Mouse (Mus musculus) thymus, postnatal 4 days (tissue): ENCODE results near the gene Ccdc158.

Experiments used
- DNase-seq: peaks from one replicate; pipeline ENCODE4 v3.0.0; 2021

Gene Ccdc158

DNA sequence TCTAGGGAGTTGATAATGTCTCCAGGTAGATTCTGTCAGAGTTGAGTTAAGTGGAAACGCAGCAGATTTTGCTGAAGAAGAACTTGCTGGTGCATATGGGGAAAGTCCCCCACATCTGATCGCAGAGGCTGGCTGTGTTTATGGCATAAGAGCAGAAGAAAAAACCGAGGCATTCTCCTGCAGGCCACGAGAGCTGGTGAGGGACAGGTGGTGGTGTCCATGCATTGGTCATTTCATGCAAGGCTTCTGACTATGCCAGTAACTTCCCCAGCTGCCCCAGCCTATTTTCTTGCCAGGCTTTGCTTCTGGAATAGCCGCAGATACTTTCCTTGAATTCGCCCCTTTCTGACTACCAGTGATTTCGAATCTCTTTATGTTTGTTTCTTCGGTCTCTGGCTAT lies 78.2 kb downstream of the Ccdc158 start:
- no peak for DNase-seq

DNA sequence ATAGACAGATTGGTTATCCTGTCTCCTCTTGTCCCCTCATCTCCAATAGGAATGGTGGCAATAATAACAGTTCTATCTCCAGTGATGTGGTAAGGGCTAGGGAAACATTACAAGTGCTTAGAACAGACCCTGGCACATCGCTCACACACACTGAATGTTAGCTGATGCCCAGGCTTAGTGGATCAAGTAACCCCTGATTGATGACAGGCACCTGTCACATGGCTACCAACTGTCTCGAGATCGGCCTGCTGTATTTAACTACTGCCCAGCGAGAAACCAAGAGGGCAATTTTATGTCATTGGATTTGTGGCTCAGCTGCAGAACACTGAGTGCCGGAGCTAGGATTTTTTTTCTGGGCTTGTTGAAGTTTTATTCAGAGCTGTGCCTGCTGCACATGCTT lies 80.0 kb downstream of the Ccdc158 start:
- DNase-seq: no peak

DNA sequence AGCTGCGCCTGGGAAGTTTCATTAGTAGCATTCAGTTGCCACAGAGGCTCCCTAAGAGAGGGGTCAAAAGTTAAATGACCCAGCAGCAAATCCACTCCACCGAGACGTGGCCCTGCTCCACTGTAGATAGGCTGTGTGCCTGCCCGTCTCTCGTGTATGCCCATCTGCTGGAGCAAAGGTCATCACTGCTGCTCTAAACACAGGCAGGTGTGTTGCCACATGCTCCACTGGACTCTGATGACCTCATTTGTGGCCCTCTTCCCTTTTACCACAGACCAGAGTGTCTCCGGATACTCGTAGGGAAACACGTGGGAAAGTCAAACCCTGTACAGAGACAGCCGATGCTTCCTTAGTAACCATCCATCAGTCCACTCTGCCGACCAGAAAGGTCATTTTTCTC lies 89.1 kb downstream of the Ccdc158 start:
- DNase-seq: no peak

DNA sequence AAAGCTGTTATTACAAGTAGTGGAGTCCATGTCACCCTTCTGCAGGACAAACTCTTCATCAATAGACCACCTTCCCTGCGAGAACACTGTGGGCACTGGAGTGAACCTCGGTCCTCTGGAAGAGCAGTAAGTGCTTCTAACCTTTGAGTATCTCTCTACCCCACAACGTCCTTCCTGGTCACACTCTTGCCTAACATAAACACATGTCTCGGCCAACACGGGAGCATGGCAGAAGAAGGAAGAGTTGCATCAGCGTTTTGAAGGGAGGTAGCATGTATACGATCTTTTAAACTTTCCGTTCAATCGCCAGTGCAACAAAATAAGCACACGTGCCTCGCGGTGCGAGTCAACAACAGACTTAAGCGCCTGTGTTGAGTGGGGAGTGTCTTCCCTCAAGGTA lies 95.5 kb downstream of the Ccdc158 start:
- DNase-seq: no peak

DNA sequence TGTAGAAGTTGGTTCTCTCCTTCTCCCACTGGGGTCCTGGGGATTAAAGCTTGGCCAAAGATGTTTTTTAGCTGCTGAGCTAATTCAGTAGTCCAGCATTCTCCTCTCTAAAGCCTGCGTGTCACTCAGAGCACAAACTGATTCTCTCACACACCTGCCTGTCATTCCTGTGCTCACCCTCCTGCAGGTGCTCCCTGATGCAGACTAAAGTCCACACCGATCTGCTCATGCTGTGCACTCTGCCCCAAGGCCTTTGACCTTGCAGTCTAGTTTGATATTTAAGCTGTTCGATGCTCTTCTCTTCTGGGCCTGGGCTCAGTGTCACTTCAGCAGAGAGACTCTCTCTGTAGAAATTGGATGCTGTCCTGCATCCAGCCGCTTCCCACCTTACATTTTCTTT lies 103.8 kb downstream of the Ccdc158 start:
- DNase-seq: no peak

DNA sequence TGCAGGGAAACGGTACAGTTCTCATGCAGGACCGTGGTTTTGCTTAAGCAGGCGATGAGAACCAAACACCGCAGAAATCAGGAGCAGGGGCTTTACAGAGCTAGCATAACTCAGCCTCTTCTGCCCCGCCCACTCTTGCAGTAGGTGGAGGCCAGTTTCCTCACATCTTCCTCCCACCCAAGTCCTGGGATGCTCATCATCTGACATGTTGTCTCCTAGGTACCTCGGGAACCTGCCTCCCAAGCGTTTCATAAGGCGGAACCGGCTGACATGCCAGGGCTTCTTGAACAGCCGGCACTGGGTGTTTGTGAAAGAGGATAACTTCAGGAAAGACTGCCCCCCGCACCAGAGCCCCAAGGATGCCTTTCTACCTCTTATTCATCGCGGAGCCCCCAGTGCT lies 113.1 kb downstream of the Ccdc158 start:
- DNase-seq: no peak

DNA sequence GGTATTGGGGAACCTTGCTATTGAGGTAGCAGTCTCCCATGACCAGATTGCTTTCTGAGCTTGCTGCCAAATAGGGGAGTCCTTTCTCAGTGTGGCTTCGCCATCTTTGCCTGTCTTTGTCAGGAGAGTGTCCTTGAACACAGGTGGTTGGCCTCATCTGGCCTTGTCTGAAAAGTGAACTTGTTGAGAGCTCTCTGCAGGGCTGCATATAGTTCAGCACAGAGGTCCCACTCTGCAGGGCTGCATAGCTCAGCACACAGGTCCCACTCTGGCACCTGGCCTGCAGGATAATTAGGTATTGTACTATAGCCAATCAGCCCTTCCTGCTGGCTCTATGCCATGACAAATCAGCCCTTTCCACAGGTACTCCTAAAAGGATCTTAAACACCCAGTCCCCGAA lies 114.9 kb downstream of the Ccdc158 start:
- DNase-seq: no peak
